In genomic region chr11:94992754-94993606, GRCm38 (mm10) we compare ENCODE assay signal across 7 mouse cellular contexts. TPM values are rescaled to one million over a fixed set of nuclear protein-coding genes. Genes with fewer than 3 reads are reported as not detected.
A peak's percentile ranks its signal among the peaks of the same experiment; 100 is the strongest.
DNase-seq lines count a peak whose midpoint lies in the region; ATAC-seq and TF ChIP-seq lines count a peak whose summit lies in the region.

No protein-coding gene starts in this region.

- no peak for TF ChIP-seq CTCF in C2C12 (IDR thresholded peaks at IDR 0.05; ENCODE audit: control insufficient read depth, insufficient read depth, insufficient read length)
- TF ChIP-seq CTCF in G1E (IDR thresholded peaks at IDR 0.05; ENCODE audit: low read depth, low read length), result no peak
- no peak for TF ChIP-seq CTCF in stomach, postnatal 0 days (IDR thresholded peaks at IDR 0.05; ENCODE audit: low read depth)

- peak overlapping the region; percentile 93 for H3K9ac ChIP-seq in embryonic facial prominence, embryonic 13.5 days
- H3K9ac ChIP-seq in heart, embryonic 14.5 days (ENCODE audit: low read length), result peak overlapping the region; percentile 94
- H3K9ac ChIP-seq in stomach, postnatal 0 days (ENCODE audit: low read length), result peak overlapping the region; percentile 86

- peaks cover 36% of the 10 kb centered on the region for H3K36me3 ChIP-seq in C2C12 (ENCODE audit: control insufficient read depth, insufficient read depth)
- H3K36me3 ChIP-seq in G1E (replicated peaks), result peaks cover 62% of the 10 kb centered on the region
- peaks cover 20% of the 10 kb centered on the region for H3K36me3 ChIP-seq in embryonic facial prominence, embryonic 13.5 days
- H3K36me3 ChIP-seq in heart, embryonic 14.5 days (ENCODE audit: control insufficient read depth, insufficient read depth, low read length), result peaks cover 39% of the 10 kb centered on the region
- peaks cover 5% of the 10 kb centered on the region; the same call in 1 of the 2 replicates for H3K36me3 ChIP-seq in stomach, postnatal 0 days (ENCODE audit: control insufficient read depth, insufficient read depth, low read length)

- H3K79me2 ChIP-seq in C2C12 (ENCODE audit: control insufficient read depth, insufficient read depth), result peaks cover 62% of the 10 kb centered on the region

- peaks cover 41% of the 10 kb centered on the region for H3K79me3 ChIP-seq in C2C12 (ENCODE audit: low read depth)

- peak overlapping the region; percentile 96 for H3K27ac ChIP-seq in embryonic facial prominence, embryonic 13.5 days
- H3K27ac ChIP-seq in heart, embryonic 14.5 days (replicated peaks in 1 of 2; ENCODE audit: control insufficient read depth in 1 of 2, insufficient read depth in 1 of 2, low read depth in 2 of 2, low read length in 2 of 2), result peak overlapping the region in 1 of 2 experiments; percentile 93; a peak in 2 of 4 replicates
- peak overlapping the region; percentile 93 for H3K27ac ChIP-seq in stomach, postnatal 0 days (replicated peaks)

- H3K4me1 ChIP-seq in G1E (ENCODE audit: insufficient read depth, low read depth, low read length), result peaks cover 91% of the 10 kb centered on the region
- peaks cover 72% of the 10 kb centered on the region for H3K4me1 ChIP-seq in embryonic facial prominence, embryonic 13.5 days
- H3K4me1 ChIP-seq in heart, embryonic 14.5 days (ENCODE audit: control insufficient read depth in 2 of 2, insufficient read depth in 2 of 2, low read length in 2 of 2), result peaks cover 43 to 65% of the 10 kb centered on the region in 2 experiments
- H3K4me1 ChIP-seq in stomach, postnatal 0 days (replicated peaks; ENCODE audit: control insufficient read depth, insufficient read depth), result peaks cover 17% of the 10 kb centered on the region; the same call in 1 of the 2 replicates

- peak overlapping the region; percentile 66 for H3ac ChIP-seq in C2C12 (ENCODE audit: control insufficient read depth, insufficient read length, low read depth)

- no peak for TF ChIP-seq EP300 in stomach, postnatal 0 days (optimal IDR thresholded peaks at IDR 0.05)

- peak overlapping the region; percentile 99 for H3K4me2 ChIP-seq in embryonic facial prominence, embryonic 13.5 days
- H3K4me2 ChIP-seq in heart, embryonic 14.5 days (ENCODE audit: low read length), result peak overlapping the region; percentile 96
- peak overlapping the region; percentile 99 for H3K4me2 ChIP-seq in stomach, postnatal 0 days (replicated peaks; ENCODE audit: low read depth)

- no peaks in the 10 kb centered on the region for H3K9me3 ChIP-seq in G1E (replicated peaks)
- H3K9me3 ChIP-seq in embryonic facial prominence, embryonic 13.5 days, result no peaks in the 10 kb centered on the region
- no peaks in the 10 kb centered on the region for H3K9me3 ChIP-seq in heart, embryonic 14.5 days (ENCODE audit: control insufficient read depth, low read length)
- H3K9me3 ChIP-seq in stomach, postnatal 0 days (ENCODE audit: control insufficient read depth, low read length), result no peaks in the 10 kb centered on the region

- H3K27me3 ChIP-seq in C2C12 (ENCODE audit: control insufficient read depth, insufficient read depth, insufficient read length) (no peaks in the 10 kb centered on the region), G1E (ENCODE audit: insufficient read depth, low read length) (no peaks in the 10 kb centered on the region)
- H3K27me3 ChIP-seq in embryonic facial prominence, embryonic 13.5 days, result no peaks in the 10 kb centered on the region
- no peaks in the 10 kb centered on the region for H3K27me3 ChIP-seq in heart, embryonic 14.5 days (ENCODE audit: control insufficient read depth, insufficient read depth, low read length)
- H3K27me3 ChIP-seq in stomach, postnatal 0 days (ENCODE audit: control insufficient read depth, insufficient read depth, low read length), result no peaks in the 10 kb centered on the region

- H3K4me3 ChIP-seq in C2C12 (ENCODE audit: insufficient read depth, poor library complexity, severe bottlenecking) (peak overlapping the region; percentile 79), G1E (ENCODE audit: low read depth, low read length) (peak overlapping the region; percentile 93)
- peak overlapping the region; percentile 91 for H3K4me3 ChIP-seq in embryonic facial prominence, embryonic 13.5 days
- peak overlapping the region; percentile 84 to 86 for H3K4me3 ChIP-seq in heart, embryonic 14.5 days (ENCODE audit: control insufficient read depth in 1 of 2, insufficient read depth in 1 of 2, low read depth in 1 of 2, low read length in 2 of 2)
- H3K4me3 ChIP-seq in stomach, postnatal 0 days (ENCODE audit: low read depth, low read length), result peak overlapping the region; percentile 90

- no peak for ATAC-seq in G1E (ENCODE audit: extremely low read depth, insufficient number of reproducible peaks, low FRiP score, poor library complexity, severe bottlenecking)
- ATAC-seq in embryonic facial prominence, embryonic 13.5 days (ENCODE audit: insufficient number of reproducible peaks, insufficient read depth, low FRiP score, low TSS enrichment, low read depth), result no peak
- no peak for ATAC-seq in heart, embryonic 14.5 days (ENCODE audit: insufficient number of reproducible peaks, insufficient read depth, low FRiP score, low read depth)
- peak; percentile 60 for ATAC-seq in megakaryocyte, adult 5-6 weeks (ENCODE audit: poor library complexity, severe bottlenecking)
- peak; percentile 36 for ATAC-seq in stomach, postnatal 0 days (ENCODE audit: low FRiP score, low TSS enrichment)

- DNase-seq in G1E (ENCODE audit: low spot score), result peak; percentile 43
- DNase-seq in kidney, postnatal 25 days, result peak; percentile 64 to 83
- DNase-seq in stomach, postnatal 0 days (ENCODE audit: low spot score), result peak; percentile 88

- 2% methylated on average over 22 of the region's 22 CpGs for WGBS in embryonic facial prominence, embryonic 13.5 days
- WGBS in heart, embryonic 14.5 days, result 4% methylated on average over 22 of the region's 22 CpGs
- WGBS in stomach, postnatal 0 days, result under 1% methylated on average over 19 of the region's 22 CpGs

TF ChIP-seq in C2C12, 6 proteins besides CTCF, POLR2A, EP300 and RAD21:
- peak; percentile 31 for TF ChIP-seq USF1 (IDR thresholded peaks at IDR 0.05; ENCODE audit: low read depth)
- TF ChIP-seq CEBPB (IDR thresholded peaks at IDR 0.05; ENCODE audit: low read depth), result no peak
- no peak for TF ChIP-seq FOSL1 (IDR thresholded peaks at IDR 0.05; ENCODE audit: insufficient read depth, low read length, poor library complexity, severe bottlenecking)
- no peak for TF ChIP-seq MYOD1 (IDR thresholded peaks at IDR 0.05; ENCODE audit: control insufficient read depth, insufficient read length, low read depth)
- no peak for TF ChIP-seq MYOG (IDR thresholded peaks at IDR 0.05; ENCODE audit: control insufficient read depth, extremely low read depth, insufficient read length)
- TF ChIP-seq MAX (IDR thresholded peaks at IDR 0.05), result peak; percentile 84

RNA-seq across cellular contexts. Expression of gene Ppp1r9b, which starts 2.1 kb away (rescaled TPM):
- polyA plus RNA-seq in C2C12 (2012; fragmentation: generic; extraction: Trizol), result 31.8 TPM
- total RNA-seq in G1E (2014; fragmentation: Nextera tagmentation), result 87.8 and 117 TPM in 2 replicates
- total RNA-seq in G1E (2017), result 68.2 and 83.2 TPM in 2 replicates
- 207 and 233 TPM in 2 replicates for polyA plus RNA-seq in G1E (2012)
- 13.2 and 13.5 TPM in 2 replicates for polyA plus RNA-seq in embryonic facial prominence, embryonic 13.5 days (2015; fragmentation: Nextera tagmentation; extraction: Ambion mirVana)
- 8.1 and 8.6 TPM in 2 replicates for polyA plus RNA-seq in heart, embryonic 14.5 days (2014; fragmentation: Nextera tagmentation; extraction: Ambion mirVana)
- total RNA-seq in megakaryocyte, adult 5-6 weeks (2015), result 73.7 and 76.7 TPM in 2 replicates
- total RNA-seq in megakaryocyte, adult 5-6 weeks (2017), result 155 and 158 TPM in 2 replicates
- polyA plus RNA-seq in stomach, postnatal 0 days (2015; fragmentation: Nextera tagmentation; extraction: Ambion mirVana), result 4.9 and 5.4 TPM in 2 replicates

RNA-seq across cellular contexts. Expression of gene Samd14, which starts 16.7 kb away (rescaled TPM):
- polyA plus RNA-seq in C2C12 (2012; fragmentation: generic; extraction: Trizol) (14.0 TPM), G1E (2012) (356 and 518 TPM in 2 replicates)
- total RNA-seq in G1E (2014; fragmentation: Nextera tagmentation) (71.8 and 84.9 TPM in 2 replicates), G1E (2017) (26.1 and 30.0 TPM in 2 replicates)
- 36.2 and 36.8 TPM in 2 replicates for polyA plus RNA-seq in embryonic facial prominence, embryonic 13.5 days (2015; fragmentation: Nextera tagmentation; extraction: Ambion mirVana)
- 8.5 and 10.1 TPM in 2 replicates for polyA plus RNA-seq in heart, embryonic 14.5 days (2014; fragmentation: Nextera tagmentation; extraction: Ambion mirVana)
- total RNA-seq in megakaryocyte, adult 5-6 weeks (2015), result 0.74 and 1.0 TPM in 2 replicates
- 0.18 and 0.69 TPM in 2 replicates for total RNA-seq in megakaryocyte, adult 5-6 weeks (2017)
- polyA plus RNA-seq in stomach, postnatal 0 days (2015; fragmentation: Nextera tagmentation; extraction: Ambion mirVana), result 6.7 and 7.2 TPM in 2 replicates

RNA-seq across cellular contexts. Expression of gene Sgca, which starts 16.9 kb away (rescaled TPM):
- 5.3 TPM for polyA plus RNA-seq in C2C12 (2012; fragmentation: generic; extraction: Trizol)
- not detected in 2 replicates for total RNA-seq in G1E (2014; fragmentation: Nextera tagmentation)
- total RNA-seq in G1E (2017), result 0.06 and 0.87 TPM in 2 replicates
- polyA plus RNA-seq in G1E (2012), result not detected in 2 replicates
- polyA plus RNA-seq in embryonic facial prominence, embryonic 13.5 days (2015; fragmentation: Nextera tagmentation; extraction: Ambion mirVana), result 1.1 and 1.5 TPM in 2 replicates
- polyA plus RNA-seq in heart, embryonic 14.5 days (2014; fragmentation: Nextera tagmentation; extraction: Ambion mirVana), result 34.6 and 36.7 TPM in 2 replicates
- not detected in 2 replicates for total RNA-seq in megakaryocyte, adult 5-6 weeks (2015)
- not detected in 2 replicates for total RNA-seq in megakaryocyte, adult 5-6 weeks (2017)
- 0.47 and 0.80 TPM in 2 replicates for polyA plus RNA-seq in stomach, postnatal 0 days (2015; fragmentation: Nextera tagmentation; extraction: Ambion mirVana)

RNA-seq across cellular contexts. Expression of gene Hils1, which starts 25.6 kb away (rescaled TPM):
- not detected for polyA plus RNA-seq in C2C12 (2012; fragmentation: generic; extraction: Trizol)
- not detected in 2 replicates for total RNA-seq in G1E (2014; fragmentation: Nextera tagmentation)
- not detected in 2 replicates for total RNA-seq in G1E (2017)
- polyA plus RNA-seq in G1E (2012), result not detected in 2 replicates
- polyA plus RNA-seq in embryonic facial prominence, embryonic 13.5 days (2015; fragmentation: Nextera tagmentation; extraction: Ambion mirVana), result not detected in 2 replicates
- polyA plus RNA-seq in heart, embryonic 14.5 days (2014; fragmentation: Nextera tagmentation; extraction: Ambion mirVana), result 0.24 TPM in 2 replicates
- total RNA-seq in megakaryocyte, adult 5-6 weeks (2015), result not detected in 2 replicates
- not detected in 2 replicates for total RNA-seq in megakaryocyte, adult 5-6 weeks (2017)
- polyA plus RNA-seq in stomach, postnatal 0 days (2015; fragmentation: Nextera tagmentation; extraction: Ambion mirVana), result not detected in 2 replicates

RNA-seq across cellular contexts. Expression of gene Pdk2, which starts 48.2 kb away (rescaled TPM):
- polyA plus RNA-seq in C2C12 (2012; fragmentation: generic; extraction: Trizol), result 1.8 TPM
- total RNA-seq in G1E (2014; fragmentation: Nextera tagmentation), result 40.3 and 46.1 TPM in 2 replicates
- 3.7 and 3.9 TPM in 2 replicates for total RNA-seq in G1E (2017)
- polyA plus RNA-seq in G1E (2012), result 33.7 and 37.8 TPM in 2 replicates
- polyA plus RNA-seq in embryonic facial prominence, embryonic 13.5 days (2015; fragmentation: Nextera tagmentation; extraction: Ambion mirVana), result 33.2 and 33.7 TPM in 2 replicates
- polyA plus RNA-seq in heart, embryonic 14.5 days (2014; fragmentation: Nextera tagmentation; extraction: Ambion mirVana), result 112 and 113 TPM in 2 replicates
- 4.5 and 6.3 TPM in 2 replicates for total RNA-seq in megakaryocyte, adult 5-6 weeks (2015)
- total RNA-seq in megakaryocyte, adult 5-6 weeks (2017), result 0.73 and 1.7 TPM in 2 replicates
- 29.8 and 39.0 TPM in 2 replicates for polyA plus RNA-seq in stomach, postnatal 0 days (2015; fragmentation: Nextera tagmentation; extraction: Ambion mirVana)

Comparison
In these comparisons a context has a peak if more than half of its experiments do, and no peak if none do; other contexts are left out.
1. ATAC-seq: peak in megakaryocyte, adult 5-6 weeks (single experiment) and stomach, postnatal 0 days (single experiment); none in G1E (single experiment), embryonic facial prominence, embryonic 13.5 days (single experiment) and heart, embryonic 14.5 days (single experiment).
2. Peak in every context shown above with its lines, with median percentiles within 50 percentile points of each other: H3K4me3 ChIP-seq, DNase-seq, H3K4me2 ChIP-seq and H3K9ac ChIP-seq.